Mouse (Mus musculus) heart, adult 2 months (tissue): ENCODE results near the gene AI854703. TPM values are rescaled to one million over a fixed set of nuclear protein-coding genes. Genes with fewer than 3 reads are reported as not detected.

Source experiments
- DNase-seq, 2 experiments: peaks; one replicate each; pipeline ENCODE4 v3.0.0; 2021
- H3K27ac ChIP-seq: fragments of 200-600 bp; 2 replicates; pipeline ENCODE4 v1.8.1; 2022
- H3K27me3 ChIP-seq: fragments of 200-500 bp; 2 replicates; pipeline ENCODE4 v1.6.1; 2012; ENCODE audit warnings: mild to moderate bottlenecking, low read length, inconsistent platforms, mixed read lengths; ENCODE audit not compliant: control insufficient read depth, insufficient read depth
- H3K36me3 ChIP-seq: fragments of 200-500 bp; 2 replicates; pipeline ENCODE4 v1.6.1; 2012; ENCODE audit warnings: low read length, inconsistent platforms; ENCODE audit not compliant: control insufficient read depth, insufficient read depth
- H3K4me1 ChIP-seq: fragments of 200-500 bp; 2 replicates; pipeline ENCODE4 v1.6.1; 2011; ENCODE audit warnings: low read length; ENCODE audit not compliant: control insufficient read depth, insufficient read depth
- H3K4me3 ChIP-seq: fragments of 200-600 bp; 2 replicates; pipeline ENCODE4 v1.8.1; 2022
- H3K79me2 ChIP-seq: fragments of 200-500 bp; replicated peaks from 2 replicates; pipeline ENCODE4 v1.6.1; 2012; ENCODE audit warnings: mild to moderate bottlenecking, inconsistent platforms, low read length, moderate library complexity, mixed read lengths; ENCODE audit not compliant: control insufficient read depth, insufficient read depth
- H3K9ac ChIP-seq: fragments of 200-500 bp; 2 replicates; pipeline ENCODE4 v1.6.1; 2012; ENCODE audit warnings: low read depth, mild to moderate bottlenecking, control low read depth, inconsistent platforms, low read length, mixed read lengths
- CTCF ChIP-seq: fragments of 200-600 bp; IDR thresholded peaks from 2 replicates; pipeline ENCODE4 v1.8.1; 2022; ENCODE audit warnings: antibody characterized with exemption, mild to moderate bottlenecking, moderate library complexity
- EP300 ChIP-seq: fragments of 200-500 bp; IDR thresholded peaks from 2 replicates; pipeline ENCODE4 v1.6.1; 2011; ENCODE audit warnings: low read depth, low read length, control low read depth; ENCODE audit not compliant: insufficient read depth
- POLR2A ChIP-seq: fragments of 200-500 bp; IDR thresholded peaks from 2 replicates; pipeline ENCODE4 v1.6.1; 2011; ENCODE audit warnings: mild to moderate bottlenecking, low read depth, low read length, control low read depth; ENCODE audit not compliant: insufficient read depth
- WGBS: fragments of 180-500 bp; shearing (Covaris S2); methylation state at CpG from one replicate; pipeline ENCODE4 v1.1.7; 2018; 5-methylcytosine and 5-hydroxymethylcytosine counted together
- intact Hi-C: fragments of 180-260 bp; cut with DNase I; formaldehyde crosslinking; loops from one replicate; pipeline ENCODE4 v1.15.1; 2025
- polyA plus RNA-seq: library from polyadenylated mRNA; depleted of rRNA; stranded (reverse); fragments of >200 nt; gene quantifications from 2 replicates; pipeline ENCODE4 v1.2.3, GENCODE M21; 2012
- total RNA-seq, 2 experiments: library from RNA; stranded (reverse); gene quantifications; 2 replicates each; pipeline ENCODE4 v1.2.3; 2021

The AI854703 gene
- total and polyA plus RNA-seq, 3 experiments, result 0.16 to 0.68 (median 0.29) TPM

DNA sequence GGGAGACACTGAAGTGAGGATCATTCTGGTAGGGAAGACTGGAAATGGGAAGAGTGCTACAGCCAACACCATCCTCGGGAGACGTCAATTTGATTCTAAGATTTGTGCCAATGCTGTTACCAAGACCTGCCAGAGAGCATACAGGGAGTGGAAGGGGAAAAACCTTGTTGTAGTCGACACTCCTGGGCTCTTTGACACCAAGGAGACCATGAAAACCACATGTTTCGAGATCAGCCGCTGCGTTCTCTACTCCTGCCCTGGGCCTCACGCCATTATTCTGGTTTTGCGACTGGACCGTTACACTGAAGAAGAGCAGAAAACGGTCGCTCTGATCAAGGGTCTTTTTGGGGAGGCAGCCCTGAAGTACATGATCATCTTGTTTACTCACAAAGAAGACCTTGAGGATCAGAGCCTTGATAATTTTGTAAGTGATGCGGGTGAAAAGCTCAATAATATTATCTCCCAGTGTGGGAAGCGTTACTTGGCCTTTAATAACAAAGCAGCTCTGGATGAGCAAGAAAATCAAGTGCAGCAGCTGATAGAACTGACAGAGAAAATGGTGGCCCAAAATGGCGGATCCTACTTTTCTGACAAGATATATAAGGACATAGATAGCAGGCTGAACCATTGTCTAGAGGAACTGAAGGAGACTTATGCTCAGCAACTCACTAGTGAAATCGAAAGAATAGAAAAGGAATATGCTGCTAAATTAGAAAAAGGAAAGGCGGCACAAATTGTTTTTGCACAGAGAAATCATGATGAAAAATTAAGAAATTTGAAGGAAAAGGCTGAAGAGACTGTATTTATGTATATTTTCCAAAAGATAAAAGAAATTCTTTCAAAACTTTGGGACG is 51.2 kb downstream of the AI854703 start:
- intact Hi-C loops, result loop anchor here (2.0 kb wide), 2 partner anchors 29 to 31 kb away; partner anchors contain the start of gene Gimap8
- 93% methylated on average over 17 of the region's 17 CpGs for WGBS
- H3K4me3 ChIP-seq, result no peak overlapping the region

GRCm38 (mm10) chr6:48678391-48678790 is 51.8 kb downstream of the AI854703 start:
- no peaks in the 10 kb centered on the region for H3K36me3 ChIP-seq
- intact Hi-C loops, result loop anchor here (2.0 kb wide), 1 partner anchor 32 kb away; the partner anchor contains the start of gene Gimap8
- H3K9ac ChIP-seq, result no peak overlapping the region
- DNase-seq, result no peak
- H3K27me3 ChIP-seq, result no peaks in the 10 kb centered on the region
- peaks cover 3% of the 10 kb centered on the region for H3K4me1 ChIP-seq
- H3K4me3 ChIP-seq, result no peak overlapping the region
- no peak overlapping the region for H3K27ac ChIP-seq
- no peaks in the 10 kb centered on the region for H3K79me2 ChIP-seq
- no peak for TF ChIP-seq EP300
- TF ChIP-seq CTCF, result no peak
- TF ChIP-seq POLR2A, result no peak
- WGBS, result 67% methylated on average over 4 of the region's 4 CpGs

More for the DNA sequence above, 51.2 kb downstream of the AI854703 start:
- H3K27me3 ChIP-seq, result no peaks in the 10 kb centered on the region
- H3K36me3 ChIP-seq, result no peaks in the 10 kb centered on the region
- H3K4me1 ChIP-seq, result peaks cover 3% of the 10 kb centered on the region
- H3K27ac ChIP-seq, result no peak overlapping the region
- TF ChIP-seq POLR2A, result no peak
- TF ChIP-seq EP300, result no peak
- no peak for TF ChIP-seq CTCF
- no peak overlapping the region for H3K9ac ChIP-seq
- no peaks in the 10 kb centered on the region for H3K79me2 ChIP-seq
- DNase-seq, result no peak

DNA sequence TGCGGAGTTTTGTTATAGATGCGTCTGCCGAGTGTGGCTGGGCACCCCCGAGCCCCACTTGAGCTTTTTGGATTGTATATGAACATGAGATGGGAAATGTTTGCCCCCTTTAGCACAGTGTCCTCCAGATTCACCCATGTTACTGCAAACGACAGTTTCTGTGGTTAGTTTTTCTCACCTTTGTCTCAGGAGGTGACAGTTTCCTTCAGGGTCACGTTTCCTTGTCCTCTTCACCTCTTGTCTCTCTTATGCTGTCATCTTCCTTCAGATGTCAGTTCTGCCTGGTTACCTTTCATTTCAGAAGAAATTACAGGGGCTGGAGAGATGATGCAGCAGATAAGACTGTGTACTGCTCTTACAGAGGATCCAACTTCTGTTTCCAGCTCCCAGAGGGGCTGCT is 53.1 kb downstream of the AI854703 start:
- intact Hi-C loops, result loop anchor here (2.0 kb wide), 1 partner anchor 33 kb away; the partner anchor contains the start of gene Gimap8
- no peak for TF ChIP-seq EP300
- no peak for TF ChIP-seq POLR2A
- TF ChIP-seq CTCF, result no peak
- no peaks in the 10 kb centered on the region for H3K36me3 ChIP-seq
- H3K4me3 ChIP-seq, result no peak overlapping the region
- peaks cover 3% of the 10 kb centered on the region for H3K4me1 ChIP-seq
- no peaks in the 10 kb centered on the region for H3K27me3 ChIP-seq
- H3K79me2 ChIP-seq, result no peaks in the 10 kb centered on the region
- H3K27ac ChIP-seq, result peak overlapping the region; percentile 4; the same call in 1 of the 2 replicates
- 75% methylated on average over 6 of the region's 6 CpGs for WGBS
- no peak overlapping the region for H3K9ac ChIP-seq
- DNase-seq, result no peak

DNA sequence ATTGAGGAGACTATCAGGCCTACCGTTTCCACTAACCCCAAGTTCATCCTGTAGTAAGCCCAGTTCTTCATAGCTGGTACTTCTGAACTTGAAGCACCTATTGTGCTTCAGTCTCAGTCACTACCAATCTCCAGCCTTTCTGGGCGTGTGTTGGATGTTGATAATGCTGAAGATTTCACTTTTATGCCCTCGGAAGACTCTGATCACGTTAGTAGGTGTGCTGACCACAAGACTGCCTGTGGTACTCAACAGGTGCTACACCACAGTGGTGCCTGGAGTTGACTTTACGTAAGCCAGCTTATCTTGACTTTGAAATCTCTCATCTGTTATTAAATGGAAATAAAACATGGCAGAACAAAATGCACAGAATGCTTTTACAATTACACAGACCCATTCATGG is 53.9 kb downstream of the AI854703 start:
- DNase-seq, result no peak
- intact Hi-C loops, result no loop called here
- H3K79me2 ChIP-seq, result no peaks in the 10 kb centered on the region
- 76% methylated on average over 5 of the region's 5 CpGs for WGBS
- H3K4me3 ChIP-seq, result no peak overlapping the region
- no peak for TF ChIP-seq EP300
- TF ChIP-seq CTCF, result no peak
- TF ChIP-seq POLR2A, result no peak
- H3K4me1 ChIP-seq, result peaks cover 3% of the 10 kb centered on the region
- H3K9ac ChIP-seq, result no peak overlapping the region
- H3K36me3 ChIP-seq, result no peaks in the 10 kb centered on the region
- no peak overlapping the region for H3K27ac ChIP-seq
- H3K27me3 ChIP-seq, result no peaks in the 10 kb centered on the region

DNA sequence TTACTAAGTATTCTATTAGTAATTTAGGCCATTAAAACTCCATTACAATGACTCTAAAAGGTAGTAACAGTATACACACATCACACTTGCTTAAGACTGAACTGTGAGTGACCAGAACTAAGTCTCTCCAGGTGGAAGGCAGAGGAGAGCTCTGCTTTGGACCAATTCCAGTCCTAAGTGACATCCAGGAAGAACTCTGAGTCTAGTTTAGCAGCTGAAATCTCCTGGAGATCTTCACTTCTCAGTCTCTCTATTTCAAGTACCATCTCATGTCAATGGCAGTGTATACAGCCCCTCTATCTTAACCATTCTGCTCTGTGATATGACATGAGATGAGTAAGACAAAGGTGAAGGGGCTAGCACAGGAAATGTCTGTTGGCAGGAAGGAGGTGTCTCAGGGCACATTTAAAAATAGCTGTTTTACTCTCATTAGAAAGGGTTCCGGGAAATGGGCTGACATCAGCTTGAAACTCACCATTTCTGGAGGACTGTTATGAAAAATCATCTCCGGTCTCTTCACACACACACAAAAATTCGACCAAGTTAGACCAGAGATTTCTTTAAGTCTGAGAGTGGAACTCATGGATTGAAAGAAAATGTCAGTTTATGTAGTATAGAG is 55.0 kb downstream of the AI854703 start:
- no peaks in the 10 kb centered on the region for H3K79me2 ChIP-seq
- H3K9ac ChIP-seq, result no peak overlapping the region
- intact Hi-C loops, result loop anchor here (2.0 kb wide), 1 partner anchor 65 kb away; the partner anchor contains the start of gene Gimap5
- 24% methylated on average over 3 of the region's 3 CpGs for WGBS
- no peaks in the 10 kb centered on the region for H3K27me3 ChIP-seq
- TF ChIP-seq CTCF, result no peak
- no peak for TF ChIP-seq EP300
- TF ChIP-seq POLR2A, result no peak
- peaks cover 3% of the 10 kb centered on the region; the same call in 1 of the 2 replicates for H3K4me1 ChIP-seq
- peak overlapping the region; percentile 81 for H3K27ac ChIP-seq
- no peak overlapping the region for H3K4me3 ChIP-seq
- no peaks in the 10 kb centered on the region for H3K36me3 ChIP-seq
- DNase-seq, result no peak
